Mouse (Mus musculus): ENCODE data around the gene Atg3.

The Atg3 gene

GRCm38 (mm10) chr16:45204859-45205670, 46.5 kb downstream of the Atg3 start:
- peak; percentile 6 for DNase-seq (ENCODE audit: low spot score)

GRCm38 (mm10) chr16:45222016-45222415, 63.4 kb downstream of the Atg3 start:
- DNase-seq (ENCODE audit: low spot score), result no peak

DNA sequence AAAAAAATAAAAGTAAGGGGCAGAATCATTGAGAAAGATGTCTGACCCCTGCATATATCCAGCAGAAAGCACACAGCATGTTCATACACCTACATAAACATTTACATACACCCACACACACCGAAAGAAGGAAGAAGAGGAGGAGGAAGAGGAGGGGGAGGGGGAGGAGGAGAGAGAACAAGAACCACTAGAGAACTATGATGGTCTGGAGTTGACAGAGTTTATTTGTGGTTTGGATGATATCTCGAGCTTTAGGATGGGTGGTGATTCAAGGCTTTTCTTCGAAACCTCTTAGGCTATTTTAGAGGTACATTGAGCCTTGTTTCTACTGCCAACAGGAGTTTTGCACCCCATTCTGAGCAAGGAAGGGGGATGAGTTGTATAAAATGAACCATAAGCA, 64.2 kb downstream of the Atg3 start:
- DNase-seq (ENCODE audit: low spot score), result no peak

DNA sequence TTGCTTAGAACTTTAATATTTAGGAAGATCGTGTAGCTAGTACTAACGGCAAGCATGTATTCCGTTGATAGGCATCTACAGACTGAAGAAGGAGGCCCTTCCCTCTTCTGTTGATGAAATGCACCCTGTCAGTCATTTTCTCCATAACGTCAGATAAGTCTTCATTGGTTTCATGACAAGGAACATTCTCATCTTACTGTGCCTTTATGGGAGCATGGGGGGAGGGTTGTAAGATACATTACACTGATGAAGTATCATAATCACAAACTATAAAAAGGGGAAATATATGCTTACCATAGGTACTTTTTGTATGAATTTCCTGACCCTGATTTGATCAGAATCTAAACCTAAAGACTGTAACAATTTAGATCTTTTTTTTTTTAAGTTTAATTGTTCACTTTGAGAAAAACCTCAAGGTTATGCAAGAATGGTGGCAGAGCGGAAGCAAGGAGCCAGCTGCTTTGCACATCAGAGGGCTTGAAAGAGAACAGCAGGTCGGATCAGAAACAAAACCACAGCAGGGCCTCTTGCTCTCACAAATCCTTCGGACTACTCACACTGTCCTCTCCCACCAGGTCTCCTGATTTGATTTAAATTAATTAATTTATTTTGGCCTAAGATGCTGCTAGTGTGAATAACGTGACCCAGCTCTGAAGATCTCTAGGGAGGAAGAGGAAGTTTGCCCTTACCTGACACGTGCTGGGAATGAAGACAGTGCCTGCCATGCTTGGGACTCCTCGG, 65.2 kb downstream of the Atg3 start, which contains the start of gene Btla:
Gene Btla, plus strand, starts transcription at position 668 of the 741 bp plus-strand sequence.
- DNase-seq (ENCODE audit: low spot score), result no peak

DNA sequence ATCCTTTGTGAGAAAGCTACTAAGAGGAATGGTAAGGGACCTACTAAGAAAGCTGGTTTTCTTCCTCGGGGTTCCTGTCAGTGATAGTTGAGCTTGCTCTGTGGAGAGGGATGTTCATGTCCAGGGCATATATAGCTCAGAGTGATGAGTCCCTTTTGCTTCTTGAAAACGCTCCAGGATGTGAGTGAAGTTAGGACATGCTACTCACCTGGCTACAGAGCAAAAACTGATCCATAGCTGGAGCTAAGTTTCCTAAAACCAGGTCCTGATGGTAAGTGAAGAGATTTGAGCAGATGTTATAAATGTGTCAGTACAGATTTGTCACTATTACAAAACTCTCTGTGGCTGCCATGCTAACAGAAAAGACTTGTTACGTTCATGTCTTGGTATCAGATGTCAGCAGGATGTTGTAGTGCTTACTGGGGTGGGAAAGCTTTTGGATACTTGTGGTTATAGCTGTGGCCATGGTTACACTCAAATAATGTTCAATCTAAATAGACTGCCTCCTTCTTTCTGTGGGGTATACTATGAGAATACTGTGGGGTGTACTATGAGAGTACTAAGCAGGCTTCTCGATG, 65.9 kb downstream of the Atg3 start:
- no peak for DNase-seq (ENCODE audit: low spot score)

DNA sequence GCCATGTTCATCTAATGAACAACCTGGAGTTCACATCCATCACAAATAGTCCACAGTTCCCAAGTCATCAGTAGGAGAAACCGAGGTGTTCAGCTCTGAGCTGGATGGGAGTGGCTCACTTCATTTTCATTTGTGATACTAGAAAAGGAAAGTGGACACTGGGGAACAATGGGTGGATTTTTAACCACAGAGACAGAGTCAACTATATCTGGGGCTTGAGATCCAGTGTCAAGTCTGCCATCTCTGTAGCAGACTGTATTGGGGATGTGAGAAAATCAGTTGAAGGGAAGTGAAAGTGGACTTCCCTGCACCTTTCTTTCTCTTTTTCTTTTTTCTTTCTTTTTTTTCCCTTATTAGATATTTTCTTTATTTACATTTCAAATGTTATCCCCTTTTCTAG, 68.4 kb downstream of the Atg3 start:
- DNase-seq (ENCODE audit: low spot score), result no peak

DNA sequence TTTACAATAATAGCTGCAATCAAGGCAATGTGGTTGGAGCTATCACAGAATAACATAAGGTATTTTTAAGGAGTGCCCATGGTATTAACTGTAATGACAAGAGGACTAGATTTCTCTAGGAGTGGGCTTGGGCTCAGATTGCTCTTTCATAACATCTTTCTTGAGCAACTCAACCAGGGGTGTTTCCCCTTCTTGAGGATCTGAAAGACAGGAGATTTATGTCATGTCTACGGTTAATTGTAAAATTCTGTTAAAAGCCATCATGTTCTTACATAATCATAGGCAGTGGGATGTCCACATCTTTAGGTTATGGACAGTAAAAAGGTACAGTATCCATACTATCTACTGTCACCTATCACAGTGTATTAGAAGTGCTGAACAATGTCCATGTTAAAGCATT, 72.7 kb downstream of the Atg3 start:
- no peak for DNase-seq (ENCODE audit: low spot score)

DNA sequence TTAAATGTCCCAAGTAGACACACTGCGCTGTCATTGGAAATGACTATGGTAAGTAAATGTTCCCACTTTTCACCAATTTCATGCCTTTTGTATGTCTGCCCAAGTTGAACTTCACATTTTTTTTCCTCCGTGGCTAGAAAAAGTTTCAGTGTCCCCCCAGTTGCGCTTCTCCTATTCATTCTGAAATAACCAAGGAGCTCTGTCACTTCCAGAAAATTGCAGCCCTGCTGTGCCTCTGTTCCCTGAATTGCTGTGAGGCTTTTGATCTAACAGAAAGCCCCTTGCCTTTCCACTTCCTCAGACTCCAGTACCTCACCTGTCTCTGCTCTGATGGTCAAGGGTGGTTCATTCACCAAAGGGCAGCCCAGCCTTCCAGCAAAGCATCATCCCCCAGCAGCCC, 74.4 kb downstream of the Atg3 start:
- DNase-seq (ENCODE audit: low spot score), result no peak
